Comparison of ENCODE assay signal across 14 mouse cellular contexts in the genomic region with DNA sequence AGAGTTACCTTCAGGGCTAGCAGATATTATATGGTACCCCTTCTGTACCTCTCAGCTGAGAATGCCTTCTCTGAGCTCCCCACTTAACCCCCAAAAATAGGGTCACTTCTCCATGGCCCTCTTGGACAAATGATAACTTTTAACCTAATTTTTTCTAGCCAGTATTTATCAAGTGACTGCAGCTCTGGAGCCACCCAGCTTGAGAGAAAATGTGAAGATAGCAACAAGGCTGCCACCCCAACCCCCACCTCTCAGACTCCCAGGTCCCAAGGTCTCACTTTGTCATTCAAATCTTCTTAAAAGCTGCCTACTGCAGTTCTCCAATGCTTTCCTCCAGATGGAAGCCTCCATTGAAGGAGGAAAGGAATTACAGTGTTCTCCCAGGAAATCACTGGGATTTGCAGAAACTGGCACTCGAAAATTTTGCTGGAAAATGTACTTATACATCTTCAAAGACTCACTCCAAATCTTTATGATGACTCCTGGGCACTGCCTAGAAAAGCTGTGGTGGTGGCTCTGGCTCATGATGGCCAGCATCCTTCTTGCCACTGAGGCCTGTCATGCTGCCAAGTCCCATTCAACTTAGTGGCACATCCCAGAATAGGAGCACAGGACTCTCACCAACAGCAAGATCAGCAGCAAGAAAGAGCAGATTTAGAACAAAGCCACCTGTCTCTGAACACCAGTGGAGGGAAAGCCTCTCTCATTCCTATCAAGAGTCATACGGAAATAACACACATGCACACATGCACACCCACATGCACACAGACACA.
"Had no signal": no experiment of that assay in that cellular context is flagged by ENCODE, and none has a peak within 500 bp of the region (broad histone marks: within the 10 kb centered on the region; RNA-seq: fewer than 3 reads in every experiment).

No protein-coding gene starts in this region.

- H3K9ac ChIP-seq: limb, embryonic 13.5 days; liver, embryonic 13.5 days; midbrain, embryonic 12.5 days; neural tube, embryonic 13.5 days; stomach, embryonic 15.5 days had no signal

- H3K4me1 ChIP-seq: midbrain, embryonic 12.5 days had no signal

- H3K27me3 ChIP-seq: limb, embryonic 13.5 days; liver, embryonic 13.5 days; midbrain, embryonic 12.5 days; neural tube, embryonic 13.5 days; stomach, embryonic 15.5 days had no signal

- H3K9me3 ChIP-seq: limb, embryonic 13.5 days; liver, embryonic 13.5 days; midbrain, embryonic 12.5 days; neural tube, embryonic 13.5 days; stomach, embryonic 15.5 days had no signal

- H3K27ac ChIP-seq: limb, embryonic 13.5 days; liver, embryonic 13.5 days; midbrain, embryonic 12.5 days; neural tube, embryonic 13.5 days; stomach, embryonic 15.5 days had no signal

- DNase-seq: kidney, adult 8-10 months; kidney, postnatal 25 days; layer of hippocampus, adult 9-11 months; layer of hippocampus, postnatal 36 days; liver, embryonic 13.5 days; lung, adult 18-20 months; retina, postnatal 1 day; thymus, adult 2 months; thymus, postnatal 25 days had no signal

- H3K36me3 ChIP-seq: limb, embryonic 13.5 days; liver, embryonic 13.5 days; midbrain, embryonic 12.5 days; neural tube, embryonic 13.5 days; stomach, embryonic 15.5 days had no signal

- H3K4me2 ChIP-seq: limb, embryonic 13.5 days; liver, embryonic 13.5 days; midbrain, embryonic 12.5 days; neural tube, embryonic 13.5 days; stomach, embryonic 15.5 days had no signal

- H3K4me3 ChIP-seq: limb, embryonic 13.5 days; liver, embryonic 13.5 days; midbrain, embryonic 12.5 days; neural tube, embryonic 13.5 days; stomach, embryonic 15.5 days had no signal

- ATAC-seq: midbrain, embryonic 16.5 days had no signal
